Mouse (Mus musculus) CH12F3 (cell line): ENCODE data around the gene Ptpn7.

Experiments used
- in situ Hi-C: fragments of 300-500 bp; cut with MboI; formaldehyde crosslinking; loops from 2 replicates; pipeline ENCODE4 v1.14.3; 2020; ENCODE audit warnings: low sequenced_read_pairs

Gene Ptpn7

DNA sequence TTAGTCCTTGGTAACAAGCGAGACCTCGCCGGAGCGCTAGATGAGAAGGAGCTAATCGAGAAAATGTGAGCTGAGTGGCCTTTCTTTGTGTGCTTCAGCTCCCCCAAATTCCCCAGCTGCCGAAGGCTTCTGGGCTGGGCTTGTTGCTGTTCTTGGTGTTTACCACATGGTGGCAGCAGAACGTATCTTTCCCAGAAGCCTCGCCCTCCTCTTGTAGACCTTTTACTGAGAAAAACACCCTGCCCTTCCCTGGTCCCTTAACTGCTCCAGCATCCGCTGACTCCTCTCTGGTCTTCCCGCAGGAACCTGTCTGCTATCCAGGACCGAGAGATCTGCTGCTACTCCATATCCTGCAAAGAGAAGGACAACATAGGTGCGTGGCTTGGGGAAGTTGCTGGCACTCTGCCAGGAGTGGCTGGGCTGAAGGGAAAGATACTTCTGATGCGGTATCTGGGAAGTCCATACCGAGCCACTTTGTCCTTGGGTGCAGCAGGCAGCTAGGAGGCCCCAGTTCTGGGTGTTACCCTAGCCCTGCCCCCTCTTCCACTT lies 22.0 kb downstream of the Ptpn7 start:
- in situ Hi-C loops = no loop called here

DNA sequence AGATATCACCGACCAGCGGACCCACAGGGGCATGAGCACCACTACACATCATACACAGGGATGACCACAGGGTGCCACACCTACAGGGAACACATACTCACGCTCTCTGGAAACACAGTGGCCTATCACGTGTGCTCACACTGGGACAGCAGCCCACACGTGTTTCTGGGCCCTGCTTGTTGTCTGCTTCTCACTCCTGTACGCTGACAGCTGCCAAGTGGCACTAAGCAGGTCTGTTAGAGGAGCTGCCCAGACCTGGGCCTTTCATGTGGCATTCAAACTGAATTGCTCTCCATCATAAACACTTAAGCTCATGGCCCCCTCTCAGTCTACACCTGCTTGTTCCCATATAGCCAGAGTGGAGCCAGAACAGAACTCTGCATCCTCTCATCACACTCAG lies 23.8 kb downstream of the Ptpn7 start:
- in situ Hi-C loops = no loop called here

DNA sequence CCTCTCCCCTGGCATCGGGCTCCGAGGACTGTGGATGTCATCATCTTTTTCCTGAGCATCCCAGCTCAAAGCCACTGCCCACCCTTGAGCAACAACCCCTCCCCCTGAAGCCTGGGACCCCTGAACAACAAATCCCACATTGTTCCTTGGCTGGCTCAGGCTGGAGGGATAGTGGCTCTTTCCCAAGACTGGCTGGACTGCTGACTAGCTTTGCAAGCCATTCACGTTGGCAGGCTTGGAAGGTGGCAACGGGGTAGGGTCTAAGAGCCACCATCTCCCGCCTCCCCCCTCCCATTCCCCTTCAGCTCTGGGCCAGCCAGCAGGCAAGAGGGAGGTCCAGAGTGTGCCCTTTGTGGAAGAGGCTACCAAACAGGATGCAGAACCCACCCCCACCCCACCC lies 26.1 kb downstream of the Ptpn7 start:
- in situ Hi-C loops = no loop called here

DNA sequence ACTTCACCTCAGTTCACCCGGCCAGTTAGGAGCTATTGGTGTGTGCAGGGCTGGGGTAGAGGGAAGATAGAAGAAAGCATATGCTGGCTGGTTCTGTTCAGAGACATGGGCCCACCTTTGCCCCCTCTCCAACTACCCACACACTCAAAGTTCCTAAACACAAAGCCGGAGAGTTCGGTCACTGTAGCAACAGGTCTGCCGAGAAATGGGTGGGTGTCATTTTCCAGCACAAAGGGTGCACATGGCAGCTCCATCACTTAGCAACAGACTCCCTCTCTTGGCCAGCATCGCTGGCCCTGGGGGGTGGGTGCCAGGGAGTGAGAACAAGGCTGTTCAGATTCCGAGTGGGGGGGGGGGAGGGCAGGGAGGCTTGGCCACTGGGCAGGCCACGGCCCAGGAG lies 26.6 kb downstream of the Ptpn7 start:
- in situ Hi-C loops = no loop called here

DNA sequence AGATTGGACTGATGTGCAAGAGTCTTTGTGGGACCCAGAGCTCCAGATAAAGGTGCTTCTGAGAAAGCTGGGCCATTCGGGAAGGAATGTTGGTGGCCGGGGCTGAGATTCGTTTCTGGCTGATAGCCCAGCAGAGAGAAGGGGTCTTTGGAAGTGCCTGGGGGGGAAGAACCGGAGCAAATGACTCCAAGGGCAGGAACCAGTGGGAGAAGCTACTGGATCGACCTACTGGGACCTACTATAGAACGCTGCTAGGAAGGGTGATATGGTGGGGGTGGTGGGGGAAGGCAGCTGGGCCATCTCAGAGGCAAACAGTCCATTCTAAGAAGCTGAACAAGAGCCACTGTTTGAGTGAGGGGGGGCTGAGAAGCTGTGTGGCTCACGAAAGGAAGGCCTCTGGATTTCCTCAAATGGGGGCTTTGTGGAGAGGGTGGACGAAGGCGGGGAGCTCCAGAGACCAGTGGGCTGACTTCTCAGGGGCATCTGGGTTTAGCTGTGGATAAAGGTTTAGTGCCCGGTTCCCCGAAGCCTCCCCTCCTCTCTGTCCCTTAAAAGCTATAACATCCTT lies 27.1 kb downstream of the Ptpn7 start:
- in situ Hi-C loops = no loop called here

DNA sequence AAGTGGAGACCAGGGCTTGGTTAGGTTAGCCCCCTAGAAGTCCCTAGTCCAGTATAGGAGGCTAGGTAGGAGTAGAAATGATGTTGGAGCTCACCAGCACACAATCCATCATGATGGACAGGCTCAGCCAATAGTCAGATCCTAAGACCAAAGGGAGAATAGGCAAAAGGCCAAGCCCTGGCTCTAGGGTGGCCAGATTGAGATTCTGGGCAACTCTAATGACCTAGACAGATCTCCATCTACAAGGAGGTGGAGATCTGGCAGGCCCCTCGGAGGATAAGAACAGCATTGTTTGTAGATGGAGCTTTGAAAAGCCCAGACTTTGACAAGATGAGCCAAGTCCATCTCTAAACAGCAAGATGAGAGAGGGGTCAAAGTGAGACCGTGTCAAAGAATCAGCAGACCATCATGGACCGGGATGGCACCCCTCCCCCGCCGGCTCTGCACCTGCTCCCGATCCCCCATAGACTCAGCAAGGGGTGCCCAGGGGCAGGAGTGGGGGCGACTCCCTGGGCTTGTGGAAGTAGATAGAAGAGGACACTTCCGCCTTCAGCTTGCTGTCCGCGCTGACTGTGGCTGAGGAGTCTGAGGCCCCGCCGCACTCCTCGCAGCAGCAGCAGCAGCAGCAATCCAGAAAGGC lies 28.0 kb downstream of the Ptpn7 start:
- in situ Hi-C loops = no loop called here

DNA sequence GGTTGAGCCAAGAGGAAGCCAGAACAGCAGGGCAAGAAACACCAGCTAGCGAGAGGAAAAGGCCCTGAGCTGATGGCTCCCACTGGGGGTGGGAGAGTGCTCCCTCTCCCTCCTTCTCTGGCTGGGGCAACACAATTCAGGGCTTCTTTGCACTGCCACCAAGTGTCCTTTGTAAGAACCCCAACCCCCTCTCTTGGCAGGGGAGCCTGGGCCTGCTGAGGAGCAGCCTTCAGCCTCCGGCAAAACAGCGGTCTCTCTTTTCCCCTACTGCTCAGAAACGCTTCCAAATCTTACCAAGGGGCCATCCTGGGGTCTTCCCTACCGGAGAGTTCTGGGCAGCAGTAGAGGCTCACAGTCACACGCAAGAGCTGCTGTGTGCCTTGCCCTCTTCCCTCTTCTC lies 30.2 kb downstream of the Ptpn7 start:
- in situ Hi-C loops = no loop called here

DNA sequence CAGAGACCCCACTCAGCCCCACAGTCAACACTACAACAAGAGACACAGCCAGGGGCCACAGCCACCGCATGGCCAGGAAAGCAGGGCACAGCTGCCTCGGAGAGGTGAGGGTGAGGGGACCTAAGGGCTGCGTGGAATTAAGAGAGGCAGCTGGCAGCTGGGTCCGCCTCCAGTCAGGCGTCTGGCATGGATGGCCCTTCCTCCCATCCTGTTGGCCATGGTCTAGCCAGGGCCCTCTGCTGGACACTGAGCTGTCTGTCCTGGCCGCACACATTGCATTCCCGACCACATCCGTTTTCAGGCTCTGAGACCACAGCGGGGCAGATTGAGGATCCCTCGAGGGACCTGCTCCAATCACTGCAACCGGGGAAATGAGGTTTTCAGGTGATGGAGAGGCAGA lies 34.9 kb downstream of the Ptpn7 start, which contains the start of gene Gpr37l1:
Gene Gpr37l1 (minus strand): TSS at position 247 of the 400 bp plus-strand sequence.
- in situ Hi-C loops = no loop called here

DNA sequence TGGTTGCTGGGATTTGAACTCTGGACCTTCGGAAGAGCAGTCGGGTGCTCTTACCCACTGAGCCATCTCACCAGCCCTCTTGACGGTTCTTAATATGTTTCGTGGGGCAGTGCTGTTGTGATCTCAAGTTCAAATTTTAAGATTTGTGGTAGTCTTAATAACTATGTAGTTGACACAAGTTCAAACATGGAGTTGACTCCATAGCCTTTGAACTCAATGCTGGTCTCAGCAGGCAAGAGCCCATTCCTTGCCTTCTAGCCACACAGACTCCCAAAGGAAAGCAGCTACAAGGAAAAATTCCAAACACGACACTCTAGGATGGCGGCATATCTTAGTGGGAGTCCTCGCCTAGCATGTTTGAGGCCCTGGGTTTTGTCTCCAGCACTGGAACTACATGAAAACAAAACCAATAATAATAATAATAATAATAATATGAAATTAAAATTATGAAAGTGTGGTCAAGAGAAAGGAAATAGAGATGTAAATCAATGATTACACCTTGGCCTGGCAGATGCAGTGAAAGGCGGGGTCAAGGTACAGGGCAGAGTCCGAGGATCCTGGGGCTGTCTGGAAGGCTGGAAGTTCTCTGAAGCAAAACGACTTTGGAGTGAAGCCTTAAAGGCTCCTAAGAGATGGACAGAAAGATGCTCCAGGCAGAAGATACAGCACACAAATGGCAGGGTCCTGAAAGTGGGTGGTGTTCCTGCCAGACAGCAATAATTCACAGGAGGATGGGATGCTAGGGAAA lies 36.1 kb downstream of the Ptpn7 start:
- in situ Hi-C loops = no loop called here

DNA sequence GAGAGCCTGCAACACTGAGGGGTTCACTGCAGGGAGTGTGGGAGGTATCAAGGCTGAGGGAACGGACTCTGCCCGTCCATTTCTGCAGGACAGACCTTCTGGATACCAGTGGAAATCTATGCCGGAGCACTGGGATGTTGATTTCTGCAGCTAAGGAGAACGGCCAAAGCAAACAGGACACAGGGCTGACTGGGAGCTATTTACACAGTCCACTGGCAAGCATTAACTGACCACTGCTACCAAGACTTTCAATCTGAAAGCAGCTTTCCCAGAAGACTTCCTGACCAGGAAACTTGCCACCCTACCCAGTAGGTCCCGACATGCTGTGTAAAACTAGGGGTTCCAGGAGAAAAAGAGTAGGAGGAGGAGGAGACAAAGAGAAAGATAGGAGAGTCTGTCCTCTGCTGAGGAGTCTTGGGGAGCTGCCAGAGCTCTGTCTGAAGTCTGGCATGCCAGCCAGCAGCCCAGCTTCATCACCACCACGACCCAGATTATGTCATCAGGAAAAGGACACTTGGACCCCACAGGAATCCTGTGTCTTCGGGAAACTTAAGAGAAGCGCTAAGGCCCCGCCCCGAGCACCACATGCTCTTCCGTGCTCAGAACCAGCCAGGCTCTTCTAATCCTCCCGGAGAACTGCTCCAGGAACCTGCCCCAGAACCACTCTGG lies 37.2 kb downstream of the Ptpn7 start:
- in situ Hi-C loops = loop anchor here (5.0 kb wide), 2 partner anchors 83 to 208 kb away; partner anchors contain the start of gene Shisa4

DNA sequence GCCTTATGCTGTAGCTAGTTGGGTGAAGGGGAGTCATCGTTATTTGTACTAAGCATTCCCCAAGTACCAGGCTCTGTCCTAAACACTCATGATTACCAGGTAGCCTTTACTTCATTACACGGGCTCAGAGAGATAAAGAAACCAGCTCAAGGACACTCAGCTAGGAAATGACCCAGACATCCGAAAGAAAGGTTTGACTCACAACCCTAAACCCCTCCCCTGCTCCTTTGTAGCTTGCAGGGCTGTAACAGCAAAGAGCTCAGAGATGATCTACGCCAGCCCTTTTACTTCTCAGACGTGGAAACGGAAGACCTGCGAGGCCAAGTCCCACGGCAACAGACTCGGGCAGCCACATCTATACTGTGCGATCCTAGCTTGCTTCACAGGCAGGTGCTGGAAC lies 37.8 kb downstream of the Ptpn7 start:
- in situ Hi-C loops = loop anchor here (5.0 kb wide), 2 partner anchors 82 to 207 kb away; partner anchors contain the start of gene Shisa4

DNA sequence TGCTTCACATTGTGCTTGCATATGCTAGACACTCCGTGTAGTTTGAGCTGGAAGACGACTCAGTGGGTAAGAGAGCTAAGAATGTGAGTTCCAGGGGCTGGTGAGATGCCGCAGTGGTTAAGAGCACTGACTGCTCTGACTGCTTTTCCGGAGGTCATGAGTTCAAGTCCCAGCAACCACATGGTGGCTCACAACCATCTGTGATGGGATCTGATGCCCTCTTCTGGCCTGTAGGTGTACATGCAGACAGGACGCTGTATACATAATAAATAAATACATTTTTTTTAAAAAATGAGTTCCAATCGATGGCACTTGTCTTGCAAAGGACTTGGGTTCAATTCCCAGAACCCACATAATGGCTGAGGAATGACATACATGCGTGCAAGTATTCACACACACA lies 38.7 kb downstream of the Ptpn7 start:
- in situ Hi-C loops = loop anchor here (5.0 kb wide), 2 partner anchors 81 to 206 kb away; partner anchors contain the start of gene Shisa4

DNA sequence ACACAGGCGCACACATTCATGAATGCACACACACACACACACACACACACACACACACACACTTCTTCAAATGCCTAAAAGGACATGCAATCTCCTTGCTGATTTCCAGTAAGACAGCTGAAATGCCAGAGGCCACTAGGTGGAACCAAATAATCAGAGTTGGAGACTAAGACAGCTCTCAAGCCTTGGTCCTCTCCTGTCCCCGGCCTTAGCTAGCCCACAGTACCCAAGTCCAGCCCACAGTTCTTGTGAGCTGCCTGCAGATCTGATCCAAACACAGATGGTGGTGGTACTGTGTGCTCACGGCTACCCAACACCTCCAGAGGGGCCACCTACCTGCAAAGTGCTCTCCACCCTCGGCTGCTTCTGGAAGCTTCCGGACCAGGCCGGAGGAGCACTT lies 39.5 kb downstream of the Ptpn7 start:
- in situ Hi-C loops = loop anchor here (5.0 kb wide), 2 partner anchors 80 to 205 kb away; partner anchors contain the start of gene Shisa4

DNA sequence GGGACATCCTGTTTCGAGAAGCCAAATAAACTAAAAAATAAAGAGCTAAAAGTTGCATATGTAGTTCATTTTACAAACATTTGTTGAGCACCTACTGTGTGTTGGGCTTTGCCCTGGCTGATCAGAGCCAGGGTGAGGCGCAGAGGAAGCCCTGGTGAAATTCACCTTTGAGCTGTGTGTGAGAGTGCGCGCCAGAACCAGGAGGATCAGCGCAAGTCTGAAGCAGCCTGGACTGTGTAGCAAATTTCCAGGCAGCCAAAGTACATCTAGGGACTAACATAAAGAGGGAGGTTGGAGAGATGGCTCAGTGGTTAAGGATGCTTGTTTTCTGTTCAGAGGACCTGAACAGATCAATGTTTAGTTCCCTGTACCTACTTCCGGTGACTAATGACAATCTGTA lies 40.8 kb downstream of the Ptpn7 start:
- in situ Hi-C loops = loop anchor here (5.0 kb wide), 2 partner anchors 79 to 204 kb away; partner anchors contain the start of gene Shisa4

DNA sequence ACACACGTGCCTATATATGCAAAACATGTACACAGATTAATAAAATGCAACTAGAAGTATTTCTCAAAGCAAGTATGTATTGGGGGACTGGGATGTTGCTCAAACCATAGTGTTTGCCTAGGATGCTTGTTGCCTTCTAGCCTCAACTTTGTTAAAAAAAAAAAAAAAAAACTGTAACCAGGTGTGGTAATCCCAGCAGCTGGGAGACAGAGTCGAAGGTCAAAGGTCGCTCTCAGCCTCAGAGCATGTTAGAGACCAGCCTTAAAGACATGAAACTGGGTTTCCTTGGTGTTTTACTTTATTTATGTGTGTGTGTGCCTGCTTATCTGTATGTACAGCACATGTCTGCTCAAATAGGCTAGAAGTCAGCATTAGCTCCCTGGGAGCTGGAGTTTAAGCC lies 42.7 kb downstream of the Ptpn7 start:
- in situ Hi-C loops = no loop called here

DNA sequence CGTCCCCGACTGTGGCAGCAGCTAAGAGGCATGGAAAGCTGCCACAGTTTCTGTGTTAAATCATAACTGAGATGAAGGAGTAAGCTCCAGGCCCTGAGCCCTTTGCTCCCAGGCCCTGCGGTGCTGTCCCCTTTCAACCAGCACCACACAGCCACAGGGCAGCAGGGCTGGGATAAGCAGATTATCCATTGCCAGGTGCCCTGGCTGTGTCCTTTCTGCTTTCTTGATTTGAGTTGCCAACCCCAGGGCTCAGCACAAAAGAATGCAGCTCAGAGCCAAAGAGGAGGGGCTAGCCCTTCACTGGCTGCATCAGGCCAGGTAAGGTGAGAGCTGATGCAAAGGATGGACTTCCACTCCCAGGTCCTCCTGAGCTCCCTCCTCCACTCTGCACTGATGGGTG lies 45.2 kb downstream of the Ptpn7 start:
- in situ Hi-C loops = no loop called here

DNA sequence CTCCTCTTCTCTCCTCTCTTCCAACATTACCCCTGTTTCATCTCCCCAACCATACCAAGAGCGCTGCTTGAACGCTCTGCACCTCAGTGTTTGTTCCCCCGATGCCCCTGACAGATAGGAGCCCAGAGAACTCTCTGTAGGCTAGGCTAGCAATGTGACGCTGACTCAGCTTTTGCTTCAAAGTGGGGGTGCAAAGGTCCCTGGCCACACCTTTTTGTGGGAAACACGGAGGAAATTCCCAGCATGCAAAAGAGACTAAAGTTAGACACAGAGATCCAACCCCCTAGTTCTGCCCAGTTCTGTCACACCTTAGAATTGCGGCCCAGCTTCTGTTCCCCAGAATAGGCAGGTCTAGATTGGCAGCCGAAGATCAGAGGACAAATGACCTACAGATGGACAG lies 46.4 kb downstream of the Ptpn7 start:
- in situ Hi-C loops = no loop called here

DNA sequence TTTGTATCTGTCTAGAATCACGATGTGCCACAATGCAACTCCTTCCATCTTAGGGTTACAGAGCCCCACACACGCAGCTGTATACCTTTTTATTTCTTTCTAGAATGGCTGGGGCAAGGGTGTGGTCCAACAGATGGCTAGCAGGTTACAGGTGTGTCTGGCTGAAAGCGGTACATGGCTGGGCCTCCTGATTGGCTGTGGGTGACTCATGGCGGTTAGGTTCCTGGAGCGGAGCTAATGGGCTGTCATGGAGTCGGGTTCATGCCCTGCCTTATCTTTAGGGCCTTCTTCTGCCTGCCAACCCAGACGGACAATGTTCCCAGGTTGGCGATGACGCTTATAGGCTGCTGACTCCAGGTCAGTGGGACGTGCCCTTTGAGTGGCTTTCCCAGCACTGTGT lies 48.3 kb downstream of the Ptpn7 start:
- in situ Hi-C loops = no loop called here

DNA sequence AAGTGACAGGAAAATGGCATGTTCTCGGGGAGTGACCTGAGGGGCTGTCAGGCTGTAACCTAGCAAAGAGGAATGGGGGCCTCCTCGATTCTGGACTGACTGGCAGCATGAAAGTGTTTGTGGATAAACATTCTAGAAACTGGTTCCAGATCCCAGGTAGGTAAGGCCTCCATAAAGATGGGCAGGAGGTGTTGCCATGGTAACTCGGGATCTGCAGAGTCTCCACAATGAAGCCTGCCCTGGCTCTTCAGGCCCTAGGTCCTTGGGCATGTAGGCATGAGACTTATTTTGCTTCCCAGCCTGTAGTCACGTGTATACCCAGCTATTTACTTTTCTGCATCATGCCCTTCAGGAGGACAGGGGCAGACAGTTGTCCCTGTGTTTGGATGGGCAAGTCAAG lies 48.8 kb downstream of the Ptpn7 start:
- in situ Hi-C loops = no loop called here

DNA sequence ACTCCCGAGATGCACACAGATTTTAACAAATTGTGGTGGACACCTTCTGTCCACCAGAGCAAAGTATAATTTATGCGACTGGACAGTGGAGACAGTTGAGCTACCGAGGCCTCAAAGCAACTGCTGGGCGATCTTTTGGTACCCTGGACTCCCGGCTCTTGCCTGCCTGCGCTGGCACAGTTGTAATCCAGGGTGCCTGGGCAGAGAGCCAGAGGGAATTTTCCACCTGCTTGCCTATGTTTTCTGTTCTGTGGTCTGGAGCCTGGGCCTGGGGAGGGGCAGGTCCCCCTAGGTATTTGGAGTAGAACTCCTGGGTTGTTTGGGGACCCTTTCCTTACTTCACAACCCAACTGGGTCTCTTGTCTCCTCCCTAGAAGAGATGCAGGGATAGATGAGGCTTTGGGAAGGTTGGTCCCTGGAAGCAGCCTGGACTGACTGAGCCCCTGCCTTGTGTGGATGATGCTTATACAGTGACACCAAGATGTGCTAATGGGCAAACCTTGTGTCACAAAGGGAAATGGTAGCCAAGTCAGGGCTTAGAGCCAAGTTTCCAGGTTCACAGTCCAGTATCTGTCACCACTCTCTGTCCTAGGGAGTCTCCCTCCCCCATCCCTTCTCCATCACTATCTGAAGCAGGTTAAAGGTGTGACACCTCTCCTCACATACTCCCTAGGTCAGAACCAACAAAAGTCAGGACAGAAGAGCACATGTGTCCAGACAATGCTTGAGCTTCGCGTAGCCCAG lies 49.6 kb downstream of the Ptpn7 start:
- in situ Hi-C loops = no loop called here
